Mouse (Mus musculus) inflammation-experienced regulatory T-cells, adult 6 months (primary cell): ENCODE results near the gene Cdk11b. TPM values are rescaled to one million over a fixed set of nuclear protein-coding genes. Genes with fewer than 3 reads are reported as not detected.
"Not testable (repeated sequence)": the region's sequence is repeated elsewhere in the genome, so short reads cannot be mapped to it uniquely, and the experiment has no call there.

Experiments used
- ATAC-seq: one replicate; pipeline ENCODE4 v1.8.0; 2017
- polyA plus RNA-seq, 3 experiments: library from polyadenylated mRNA; unstranded; fragments of 100-300 nt; shearing (Covaris generic); gene quantifications; one replicate each; pipeline ENCODE4 v1.2.1; 2017

Gene Cdk11b
- polyA plus RNA-seq, 3 experiments from 2014 or later = 75.2 to 139 (median 116) TPM

GRCm38 (mm10) chr4:155606825-155607224 is 17.8 kb upstream of the Cdk11b start:
- ATAC-seq = no peak

- ATAC-seq = no peak
Measured at GRCm38 (mm10) chr4:155611860-155612259, 12.8 kb upstream of the Cdk11b start.

- ATAC-seq = no peak
Measured at GRCm38 (mm10) chr4:155613264-155613663, 11.4 kb upstream of the Cdk11b start.

- no peak for ATAC-seq
Measured at GRCm38 (mm10) chr4:155618321-155618720, 6.3 kb upstream of the Cdk11b start.

DNA sequence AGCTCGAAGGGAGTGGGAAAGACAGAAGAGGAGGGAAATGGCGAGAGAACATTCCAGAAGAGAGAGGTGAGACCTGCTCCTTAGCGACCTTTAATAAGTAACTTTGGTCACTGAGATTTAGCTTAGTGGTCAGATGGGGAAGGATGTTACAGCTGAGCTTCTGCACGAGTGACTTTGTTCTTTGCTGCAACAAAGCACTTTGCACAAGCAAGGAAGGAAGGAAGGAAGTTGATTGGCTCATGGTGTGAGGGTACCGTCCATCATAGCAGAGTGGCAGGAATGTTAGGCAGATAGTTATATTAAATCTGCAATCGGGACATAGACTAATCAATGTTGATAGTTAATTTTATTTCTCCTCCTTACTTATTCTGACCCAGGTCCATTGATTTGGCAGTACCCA is 5.6 kb downstream of the Cdk11b start:
- no peak for ATAC-seq

GRCm38 (mm10) chr4:155635766-155636499 is 11.3 kb downstream of the Cdk11b start:
- ATAC-seq = no peak

- no peak for ATAC-seq
Measured at GRCm38 (mm10) chr4:155643531-155643930, 18.9 kb downstream of the Cdk11b start.

DNA sequence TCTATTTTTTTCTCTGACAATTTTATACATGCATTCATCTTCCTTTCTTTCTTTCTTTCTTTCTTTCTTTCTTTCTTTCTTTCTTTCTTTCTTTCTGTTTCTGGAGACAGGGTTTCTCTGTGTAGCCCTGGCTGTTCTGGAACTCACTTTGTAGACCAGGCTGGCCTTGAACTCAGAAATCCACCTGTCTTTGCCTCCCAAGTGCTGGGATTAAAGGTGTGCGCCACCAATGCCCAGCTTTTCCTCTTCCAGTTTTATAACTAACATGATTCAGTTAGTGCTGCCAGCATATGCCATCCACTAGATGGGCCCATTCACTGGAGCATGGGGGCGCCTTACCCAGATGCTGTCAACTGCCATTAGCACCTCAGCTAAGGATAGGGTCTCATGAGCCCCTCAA is 20.7 kb downstream of the Cdk11b start, which contains the start of gene Gm10563:
Gene Gm10563, minus strand, starts transcription at position 101 of the 400 bp plus-strand sequence.
- not testable (repeated sequence) for ATAC-seq

GRCm38 (mm10) chr4:155645721-155646120 is 21.1 kb downstream of the Cdk11b start:
- ATAC-seq = no peak

DNA sequence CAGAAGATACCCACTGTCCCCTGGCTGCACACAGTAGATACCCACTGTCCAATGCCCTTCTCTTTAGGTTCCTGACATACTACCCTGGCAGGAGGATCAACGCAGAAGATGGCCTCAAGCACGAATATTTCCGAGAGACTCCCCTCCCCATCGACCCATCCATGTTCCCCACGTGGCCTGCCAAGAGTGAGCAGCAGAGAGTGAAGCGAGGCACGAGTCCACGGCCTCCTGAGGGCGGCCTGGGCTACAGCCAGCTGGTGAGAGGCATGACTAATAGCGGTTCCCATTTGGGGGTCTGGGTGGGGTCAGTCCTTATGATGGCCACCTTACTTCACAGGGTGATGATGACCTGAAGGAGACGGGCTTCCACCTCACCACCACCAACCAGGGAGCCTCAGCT is 24.7 kb downstream of the Cdk11b start:
- ATAC-seq = no peak

DNA sequence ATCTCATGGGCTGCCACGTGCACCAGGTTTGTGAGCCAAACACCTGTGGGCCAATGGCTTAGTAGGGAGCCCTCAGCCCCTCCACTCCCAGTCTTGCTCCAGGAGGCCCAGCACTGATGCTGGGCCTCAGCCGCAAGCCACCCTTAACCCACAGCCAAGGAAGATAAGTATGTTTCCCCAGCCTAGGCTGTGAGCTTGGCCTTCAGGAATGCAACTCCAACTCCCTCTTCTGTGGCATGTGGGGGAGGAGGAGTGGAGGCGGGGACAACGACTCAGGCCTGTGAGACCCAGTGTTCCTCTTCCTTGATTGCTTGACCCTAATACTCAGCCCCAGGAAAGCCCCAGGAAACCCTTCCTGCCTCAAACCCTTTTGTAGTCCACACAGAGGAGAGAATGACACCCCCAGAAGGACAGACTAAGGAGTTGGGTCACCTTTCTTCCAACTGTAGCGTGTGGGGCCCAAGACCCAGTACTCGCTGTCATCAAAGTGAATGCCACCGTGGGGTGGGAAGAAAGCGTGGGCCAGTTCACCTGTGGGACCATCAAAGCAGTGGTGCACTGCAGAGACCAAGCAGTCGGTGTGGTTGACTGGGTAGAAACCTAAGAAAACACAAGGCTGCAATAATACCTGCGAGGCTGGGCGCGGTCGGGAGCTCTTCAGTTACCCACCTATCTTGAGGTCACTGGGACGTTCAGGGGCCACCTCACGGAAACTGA is 27.1 kb downstream of the Cdk11b start:
- ATAC-seq = no peak

- ATAC-seq = no peak
Measured at GRCm38 (mm10) chr4:155652283-155653085, 27.8 kb downstream of the Cdk11b start.

DNA sequence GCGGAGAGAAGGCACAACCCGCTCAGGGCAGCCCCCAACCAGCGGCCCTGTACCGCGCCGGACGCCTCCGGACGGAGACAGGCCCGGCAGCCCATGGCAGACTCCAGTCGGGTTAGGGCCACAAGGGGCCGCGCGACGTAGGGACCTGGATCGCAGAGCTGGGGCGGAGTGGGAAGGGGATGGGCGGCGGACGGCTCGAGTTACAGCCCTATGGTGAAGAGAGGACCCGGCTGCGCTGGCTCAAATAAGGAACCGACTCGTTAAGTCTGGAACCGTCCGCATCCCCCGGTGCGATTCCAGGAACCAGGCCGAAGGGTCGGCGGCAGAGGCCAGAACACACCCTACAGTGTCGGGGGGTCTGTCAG is 28.4 kb downstream of the Cdk11b start, which contains the start of gene Mmp23:
Gene Mmp23, minus strand, starts transcription at position 299 of the 365 bp plus-strand sequence.
- no peak for ATAC-seq

- peak; percentile 7 for ATAC-seq
Measured at GRCm38 (mm10) chr4:155653451-155654182, 29.0 kb downstream of the Cdk11b start.

DNA sequence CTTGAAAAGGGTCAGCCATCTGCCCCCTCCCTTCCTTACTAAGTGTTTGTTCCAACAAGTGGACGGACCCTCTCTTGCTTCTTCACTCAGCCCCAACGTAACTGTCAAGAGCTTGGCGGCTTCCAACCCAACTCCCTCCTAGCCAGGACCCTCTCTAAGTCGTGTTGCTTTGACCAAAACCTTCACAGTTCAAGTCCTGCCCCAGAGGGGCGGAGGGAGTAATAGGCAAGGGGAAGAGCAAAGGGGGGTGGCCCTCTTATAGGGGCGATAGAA is 29.5 kb downstream of the Cdk11b start:
- peak; percentile 23 for ATAC-seq

DNA sequence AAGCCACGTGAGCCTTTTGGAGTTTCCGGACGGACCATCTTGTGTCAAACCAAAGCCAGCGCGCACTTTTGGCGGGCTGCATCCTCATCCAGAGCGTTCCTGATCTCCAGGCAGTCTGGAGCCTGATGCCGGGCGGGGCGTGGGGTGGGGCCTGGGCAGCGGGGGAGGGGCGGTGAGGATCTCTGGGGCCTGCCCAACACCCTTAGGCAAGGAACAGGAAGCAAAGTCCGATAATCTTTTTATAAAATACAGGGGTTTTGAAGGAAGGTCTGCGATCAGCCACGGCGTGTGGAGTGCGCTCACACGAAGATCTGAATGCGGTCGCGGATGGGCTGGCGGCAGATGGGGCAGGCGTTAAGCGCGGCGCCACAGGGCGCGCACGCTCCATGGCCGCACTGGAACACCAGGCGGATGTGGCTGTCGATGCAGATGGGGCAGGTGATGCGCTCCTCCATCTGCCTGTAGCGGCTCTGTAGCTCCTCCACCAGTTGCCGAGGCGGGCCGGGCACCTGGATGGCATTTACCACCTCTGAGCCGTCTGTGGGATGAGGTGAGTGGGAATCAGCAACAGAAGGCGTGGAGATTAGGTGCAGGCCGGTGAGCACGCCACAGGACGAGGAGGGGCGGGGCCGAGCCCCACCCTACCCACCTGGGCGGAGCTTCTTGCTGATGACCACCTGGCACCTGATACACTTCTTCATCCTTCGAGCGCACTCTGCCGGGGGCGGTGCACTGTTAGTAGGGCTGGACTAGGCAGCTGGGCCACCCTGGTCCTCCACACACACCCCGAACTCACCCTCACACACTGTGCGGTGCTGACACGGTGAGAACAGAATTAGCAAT is 30.0 kb downstream of the Cdk11b start:
- peak; percentile 82 for ATAC-seq

- ATAC-seq = no peak
Measured at GRCm38 (mm10) chr4:155656214-155656751, 31.6 kb downstream of the Cdk11b start.

- no peak for ATAC-seq
Measured at GRCm38 (mm10) chr4:155658961-155659360, 34.3 kb downstream of the Cdk11b start.

DNA sequence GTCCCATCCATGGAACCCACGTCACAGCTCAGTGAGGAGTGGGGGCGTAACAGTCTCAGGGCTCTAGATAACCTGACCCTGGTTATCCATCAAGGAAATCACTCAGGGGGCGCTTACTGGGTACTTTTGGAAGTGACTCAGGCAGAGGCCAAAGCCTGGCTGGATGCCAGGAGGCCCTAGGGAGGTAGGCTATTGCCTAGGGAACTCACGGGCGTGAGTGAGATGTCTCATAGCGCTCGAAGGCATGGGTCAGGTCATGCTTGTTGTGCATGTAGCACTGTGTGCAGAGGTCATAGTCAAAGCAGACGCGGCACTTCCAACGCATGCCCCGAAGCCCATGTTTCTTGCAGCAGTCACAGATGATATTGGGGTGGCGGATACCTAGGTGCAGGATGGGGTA is 36.0 kb downstream of the Cdk11b start:
- no peak for ATAC-seq

DNA sequence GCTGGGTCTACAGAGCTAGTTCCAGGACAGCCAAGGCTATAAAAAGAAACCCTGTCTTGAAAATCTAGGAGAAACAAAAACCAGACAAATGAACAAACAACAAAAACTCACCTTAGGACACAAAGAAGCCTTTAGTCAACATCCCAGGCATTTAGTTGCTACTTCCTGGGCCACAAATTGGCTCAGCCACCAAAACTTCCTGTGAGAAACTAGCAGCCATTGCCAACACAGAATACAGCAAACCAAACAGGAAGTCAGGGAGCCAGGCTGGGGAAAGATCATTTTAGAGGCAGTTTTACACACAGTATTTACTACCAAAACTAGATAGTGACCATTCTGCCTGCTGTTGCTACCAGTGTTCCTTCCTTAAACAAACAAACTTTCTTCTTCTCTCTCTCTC is 42.2 kb downstream of the Cdk11b start:
- ATAC-seq = no peak
